Mouse (Mus musculus): Measurements from ENCODE around the gene Tcap. TPM values are rescaled to one million over a fixed set of nuclear protein-coding genes. Genes with fewer than 3 reads are reported as not detected.
A peak's percentile ranks its signal among the peaks of the same experiment; 100 is the strongest.

The Tcap gene
- polyA plus RNA-seq, 1 experiment from 2014 or later, result not detected

DNA sequence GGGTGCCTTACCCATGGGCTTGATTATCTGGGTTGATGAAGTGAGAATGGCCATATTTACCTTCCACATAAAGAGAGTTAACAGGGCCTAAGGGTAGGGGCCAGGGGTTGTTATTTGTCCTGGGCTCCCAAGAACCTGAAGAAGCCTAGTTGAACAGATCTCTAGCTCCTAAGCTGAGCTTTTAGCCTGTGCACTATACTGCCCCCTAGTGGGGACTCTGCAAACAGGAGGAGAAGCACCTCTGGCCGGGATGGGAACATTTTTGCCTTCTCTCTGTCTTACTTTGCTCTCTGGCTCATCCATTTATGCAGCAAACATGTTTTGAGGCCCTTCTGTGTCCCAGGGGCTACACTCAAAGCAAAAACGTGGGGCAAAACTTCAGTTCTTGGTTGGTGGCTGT lies 11.2 kb upstream of the Tcap start:
- H3K4me2 ChIP-seq, result no peak overlapping the region
- no peaks in the 10 kb centered on the region for H3K9me3 ChIP-seq (ENCODE audit: low read depth, low read length)
- H3K36me3 ChIP-seq (ENCODE audit: insufficient read depth), result peaks cover 35% of the 10 kb centered on the region
- TF ChIP-seq CTCF (IDR thresholded peaks at IDR 0.05; ENCODE audit: low read depth), result peak; percentile 95
- ATAC-seq (ENCODE audit: insufficient read depth) (no peak), DNase-seq (peak; percentile 89)
- 9% methylated on average over 2 of the region's 2 CpGs for WGBS
- no peak overlapping the region for H3K9ac ChIP-seq
- H3K4me1 ChIP-seq (ENCODE audit: insufficient read depth), result no peaks in the 10 kb centered on the region
- no peaks in the 10 kb centered on the region for H3K27me3 ChIP-seq (ENCODE audit: insufficient read depth, low read length)
- no peak overlapping the region for H3K27ac ChIP-seq (ENCODE audit: low read depth)
- no peak overlapping the region for H3K4me3 ChIP-seq (ENCODE audit: low read depth, low read length)

DNA sequence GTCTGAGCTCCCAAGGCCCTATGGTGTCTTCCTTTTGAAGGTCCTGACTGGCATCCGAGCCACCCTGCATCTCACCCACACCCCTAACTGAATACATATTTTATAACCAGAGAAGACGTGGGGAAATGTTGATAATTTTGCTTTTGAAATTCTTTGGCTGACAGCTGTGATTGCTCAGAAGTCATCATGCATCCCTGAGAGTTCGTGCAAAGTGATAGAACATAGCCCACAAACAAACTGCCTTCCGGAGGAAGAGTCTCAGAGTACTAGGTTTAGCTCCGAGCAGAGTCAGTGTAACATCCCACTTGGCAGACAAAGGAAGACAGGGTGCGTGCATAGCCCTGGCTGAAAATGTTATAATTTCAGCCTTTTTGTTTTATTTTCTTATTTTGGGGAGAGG lies 10.4 kb upstream of the Tcap start:
- no peaks in the 10 kb centered on the region for H3K27me3 ChIP-seq (ENCODE audit: insufficient read depth, low read length)
- no peak overlapping the region for H3K9ac ChIP-seq
- no peak overlapping the region for H3K4me3 ChIP-seq (ENCODE audit: low read depth, low read length)
- H3K4me2 ChIP-seq, result no peak overlapping the region
- no peaks in the 10 kb centered on the region for H3K4me1 ChIP-seq (ENCODE audit: insufficient read depth)
- peaks cover 43% of the 10 kb centered on the region for H3K36me3 ChIP-seq (ENCODE audit: insufficient read depth)
- DNase-seq (no peak), ATAC-seq (ENCODE audit: insufficient read depth) (no peak)
- H3K27ac ChIP-seq (ENCODE audit: low read depth), result no peak overlapping the region
- TF ChIP-seq CTCF (IDR thresholded peaks at IDR 0.05; ENCODE audit: low read depth), result no peak
- H3K9me3 ChIP-seq (ENCODE audit: low read depth, low read length), result no peaks in the 10 kb centered on the region
- WGBS, result 66% methylated on average over 6 of the region's 6 CpGs

DNA sequence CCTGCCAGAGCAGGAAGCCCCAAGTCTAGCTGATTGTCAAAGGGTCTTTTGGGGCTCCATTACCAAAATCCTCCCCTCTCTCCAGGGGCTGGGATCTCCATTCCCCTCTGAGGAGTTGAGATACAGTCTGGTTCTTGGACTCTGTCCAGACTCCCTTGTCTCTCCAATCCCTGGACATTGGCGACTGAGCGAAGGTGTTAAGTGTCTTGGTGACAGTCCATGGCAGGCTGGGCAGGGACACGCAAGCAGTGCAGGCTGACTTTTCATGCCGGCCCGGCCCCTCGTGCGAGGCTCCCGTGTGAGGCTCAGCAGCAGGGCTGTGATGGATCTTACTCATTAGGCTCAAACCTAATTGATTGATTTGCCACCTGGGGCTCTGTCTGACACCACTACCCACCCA lies 9.3 kb upstream of the Tcap start:
- Histone ChIP-seq H3K27ac (ENCODE audit: low read depth) (no peak overlapping the region), H3K36me3 (ENCODE audit: insufficient read depth) (peaks cover 53% of the 10 kb centered on the region), H3K4me1 (ENCODE audit: insufficient read depth) (no peaks in the 10 kb centered on the region), H3K4me2 (no peak overlapping the region), H3K9me3 (ENCODE audit: low read depth, low read length) (no peaks in the 10 kb centered on the region), H3K27me3 (ENCODE audit: insufficient read depth, low read length) (no peaks in the 10 kb centered on the region), H3K9ac (no peak overlapping the region), H3K4me3 (ENCODE audit: low read depth, low read length) (no peak overlapping the region)
- 52% methylated on average over 8 of the region's 8 CpGs for WGBS
- no peak for TF ChIP-seq CTCF (IDR thresholded peaks at IDR 0.05; ENCODE audit: low read depth)
- ATAC-seq (ENCODE audit: insufficient read depth) (no peak; the same call in 1 of the 2 replicates), DNase-seq (peak; percentile 31)

DNA sequence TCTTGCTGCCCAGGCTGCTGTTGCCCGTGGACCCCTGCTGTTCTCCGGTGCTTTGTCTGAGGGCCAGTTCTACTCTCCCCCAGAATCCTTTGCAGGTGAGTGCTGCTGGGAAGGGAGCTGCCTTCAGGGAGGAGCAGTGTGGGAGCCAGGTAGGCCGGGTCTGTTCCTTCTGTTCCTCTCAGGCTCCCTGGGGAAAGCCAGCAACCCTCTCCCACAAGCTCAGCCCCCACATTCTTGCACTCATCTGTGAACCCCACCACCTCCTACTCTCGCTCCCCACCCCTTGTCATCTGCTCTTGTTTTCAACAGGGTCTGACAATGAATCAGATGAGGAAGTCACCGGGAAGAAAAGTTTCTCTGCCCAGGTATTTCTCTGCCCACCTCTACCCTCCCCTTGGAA lies 6.9 kb upstream of the Tcap start:
- no peak overlapping the region for H3K27ac ChIP-seq (ENCODE audit: low read depth)
- H3K9ac ChIP-seq, result no peak overlapping the region
- no peak overlapping the region for H3K4me2 ChIP-seq
- H3K4me1 ChIP-seq (ENCODE audit: insufficient read depth), result no peaks in the 10 kb centered on the region
- H3K36me3 ChIP-seq (ENCODE audit: insufficient read depth), result peaks cover 71% of the 10 kb centered on the region
- 78% methylated on average over 5 of the region's 5 CpGs for WGBS
- TF ChIP-seq CTCF (IDR thresholded peaks at IDR 0.05; ENCODE audit: low read depth), result no peak
- no peak for ATAC-seq (ENCODE audit: insufficient read depth)
- H3K27me3 ChIP-seq (ENCODE audit: insufficient read depth, low read length), result no peaks in the 10 kb centered on the region
- H3K9me3 ChIP-seq (ENCODE audit: low read depth, low read length), result no peaks in the 10 kb centered on the region
- no peak overlapping the region for H3K4me3 ChIP-seq (ENCODE audit: low read depth, low read length)
- DNase-seq, result no peak

DNA sequence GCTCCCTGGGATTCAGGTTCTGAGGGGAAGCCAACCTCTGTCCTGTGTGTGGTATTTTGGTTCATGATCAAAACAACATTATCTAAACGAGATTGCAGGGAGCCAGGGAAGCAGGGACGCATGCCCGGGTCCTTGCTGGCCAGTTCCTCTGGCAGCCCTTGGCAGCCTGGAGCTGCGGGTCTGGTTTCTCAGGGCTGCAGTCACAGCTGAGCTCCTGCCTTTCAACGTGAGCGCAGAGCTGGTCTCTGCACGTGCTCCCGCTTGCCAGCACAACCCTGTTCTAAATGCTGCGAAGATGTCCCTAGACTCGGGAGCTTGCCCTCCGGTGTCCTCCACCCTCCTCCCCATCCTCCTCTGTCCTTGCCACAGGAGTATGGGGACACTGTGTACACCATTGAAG lies 5.8 kb upstream of the Tcap start:
- Histone ChIP-seq H3K36me3 (ENCODE audit: insufficient read depth) (peaks cover 71% of the 10 kb centered on the region), H3K4me3 (ENCODE audit: low read depth, low read length) (no peak overlapping the region), H3K9me3 (ENCODE audit: low read depth, low read length) (no peaks in the 10 kb centered on the region), H3K27ac (ENCODE audit: low read depth) (no peak overlapping the region), H3K4me1 (ENCODE audit: insufficient read depth) (no peaks in the 10 kb centered on the region), H3K4me2 (no peak overlapping the region), H3K27me3 (ENCODE audit: insufficient read depth, low read length) (no peaks in the 10 kb centered on the region), H3K9ac (no peak overlapping the region)
- 79% methylated on average over 11 of the region's 11 CpGs for WGBS
- DNase-seq, result no peak
- TF ChIP-seq CTCF (IDR thresholded peaks at IDR 0.05; ENCODE audit: low read depth), result no peak
- ATAC-seq (ENCODE audit: insufficient read depth), result no peak

DNA sequence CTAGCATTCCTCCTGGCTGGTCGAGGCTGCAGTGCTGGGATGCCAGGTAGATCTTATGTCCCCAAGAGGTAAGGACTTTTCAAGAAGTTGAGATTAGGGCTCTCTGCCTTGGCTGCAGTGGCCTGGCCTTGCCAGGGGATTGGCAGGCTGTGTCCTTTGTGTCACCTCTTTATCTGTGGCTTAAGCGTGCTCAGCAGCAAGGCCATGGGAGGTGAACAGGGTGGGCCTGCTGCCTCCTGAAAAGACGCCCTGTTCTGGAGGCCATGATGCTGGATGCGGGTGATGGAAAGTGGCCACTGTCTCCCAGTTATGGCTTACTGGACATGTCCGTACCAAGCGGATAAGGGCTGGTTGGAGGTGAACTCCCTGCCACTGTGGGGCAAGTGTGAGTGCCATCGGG lies 4.2 kb upstream of the Tcap start:
- no peak for ATAC-seq (ENCODE audit: insufficient read depth)
- 76% methylated on average over 7 of the region's 7 CpGs for WGBS
- H3K4me1 ChIP-seq (ENCODE audit: insufficient read depth), result no peaks in the 10 kb centered on the region

DNA sequence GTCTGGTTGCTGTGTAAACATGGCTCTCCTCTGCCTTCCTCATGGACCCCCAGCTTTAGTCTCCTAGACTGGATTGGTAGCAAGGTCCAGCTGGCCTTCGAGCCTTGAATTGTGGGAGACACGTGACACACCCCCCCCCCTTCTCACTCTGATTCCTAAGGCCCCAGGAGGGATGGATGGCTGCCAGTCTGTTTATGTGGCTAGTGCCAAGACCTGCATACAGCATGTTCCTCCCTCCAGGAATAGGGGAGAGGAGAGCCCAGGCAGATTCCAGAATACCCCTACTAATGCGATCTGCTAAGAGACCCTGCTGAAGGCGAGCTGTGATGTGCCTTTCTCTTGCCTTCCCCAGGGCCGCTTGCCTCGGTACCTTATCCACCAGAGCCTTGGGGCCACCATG lies 3.5 kb upstream of the Tcap start:
- Histone ChIP-seq H3K9me3 (ENCODE audit: low read depth, low read length) (no peaks in the 10 kb centered on the region), H3K36me3 (ENCODE audit: insufficient read depth) (peaks cover 59% of the 10 kb centered on the region), H3K27ac (ENCODE audit: low read depth) (no peak overlapping the region), H3K4me2 (no peak overlapping the region), H3K4me3 (ENCODE audit: low read depth, low read length) (no peak overlapping the region), H3K9ac (peak overlapping the region; percentile 16; the same call in 1 of the 2 replicates), H3K4me1 (ENCODE audit: insufficient read depth) (no peaks in the 10 kb centered on the region), H3K27me3 (ENCODE audit: insufficient read depth, low read length) (peaks cover 5% of the 10 kb centered on the region; the same call in 1 of the 2 replicates)
- no peak for TF ChIP-seq CTCF (IDR thresholded peaks at IDR 0.05; ENCODE audit: low read depth)
- DNase-seq (no peak), ATAC-seq (ENCODE audit: insufficient read depth) (no peak)
- WGBS, result 66% methylated on average over 6 of the region's 6 CpGs

More for the DNA sequence above, 4.2 kb upstream of the Tcap start:
- no peak overlapping the region for H3K4me2 ChIP-seq
- H3K9me3 ChIP-seq (ENCODE audit: low read depth, low read length), result no peaks in the 10 kb centered on the region
- no peak for TF ChIP-seq CTCF (IDR thresholded peaks at IDR 0.05; ENCODE audit: low read depth)
- DNase-seq, result no peak
- no peaks in the 10 kb centered on the region for H3K27me3 ChIP-seq (ENCODE audit: insufficient read depth, low read length)
- H3K36me3 ChIP-seq (ENCODE audit: insufficient read depth), result peaks cover 66% of the 10 kb centered on the region
- H3K27ac ChIP-seq (ENCODE audit: low read depth), result peak overlapping the region; percentile 42; the same call in 1 of the 2 replicates
- H3K4me3 ChIP-seq (ENCODE audit: low read depth, low read length), result no peak overlapping the region
- H3K9ac ChIP-seq, result no peak overlapping the region

DNA sequence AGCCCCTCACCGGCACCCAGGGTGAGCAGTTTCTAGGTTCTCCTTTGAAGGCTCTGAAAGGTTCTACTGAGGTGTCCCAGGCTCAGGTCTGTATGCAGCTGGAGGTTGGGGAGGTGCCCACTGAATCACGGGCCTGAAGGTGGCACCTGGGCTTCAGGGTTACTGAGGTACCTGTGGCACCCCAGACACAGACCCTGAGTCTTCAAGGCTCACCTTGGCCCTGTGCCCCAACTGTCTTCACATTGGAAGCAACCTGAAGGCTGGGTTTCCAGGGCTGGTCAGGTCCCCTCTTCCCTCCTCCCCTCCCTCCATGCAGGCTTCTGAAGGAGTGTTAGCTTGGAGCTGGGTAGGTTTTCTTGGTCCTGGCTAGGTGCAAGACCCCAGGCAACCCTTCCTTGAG lies 2.0 kb upstream of the Tcap start:
- Histone ChIP-seq H3K4me2 (no peak overlapping the region), H3K4me3 (ENCODE audit: low read depth, low read length) (no peak overlapping the region), H3K9me3 (ENCODE audit: low read depth, low read length) (no peaks in the 10 kb centered on the region), H3K27me3 (ENCODE audit: insufficient read depth, low read length) (peaks cover 21% of the 10 kb centered on the region), H3K27ac (ENCODE audit: low read depth) (no peak overlapping the region), H3K4me1 (ENCODE audit: insufficient read depth) (no peaks in the 10 kb centered on the region), H3K9ac (no peak overlapping the region), H3K36me3 (ENCODE audit: insufficient read depth) (peaks cover 44% of the 10 kb centered on the region)
- no peak for ATAC-seq (ENCODE audit: insufficient read depth)
- 91% methylated on average over 2 of the region's 2 CpGs for WGBS
- no peak for DNase-seq
- no peak for TF ChIP-seq CTCF (IDR thresholded peaks at IDR 0.05; ENCODE audit: low read depth)

Measured in lung, embryonic 14.5 days (tissue).